Comparison of ENCODE assay signal across 13 mouse cellular contexts in genomic region chr11:86403845-86404244, GRCm38 (mm10).
"Had no signal": no experiment of that assay in that cellular context is flagged by ENCODE, and none has a peak within 500 bp of the region (broad histone marks: within the 10 kb centered on the region; RNA-seq: fewer than 3 reads in every experiment).

No protein-coding gene starts in this region.

- DNase-seq: kidney, adult 18-20 months; kidney, postnatal 10 days; left cerebral cortex, postnatal 4 days; lung, adult 18-20 months; lung, postnatal 36 days; midbrain, embryonic 14.5 days; thymus, adult 2 months; thymus, postnatal 4 days had no signal

- H3K27me3 ChIP-seq: intestine, embryonic 15.5 days; limb, embryonic 13.5 days; neural tube, embryonic 12.5 days had no signal

- H3K36me3 ChIP-seq: intestine, embryonic 15.5 days; limb, embryonic 13.5 days; midbrain, embryonic 10.5 days; neural tube, embryonic 12.5 days had no signal

- H3K27ac ChIP-seq: intestine, embryonic 15.5 days; limb, embryonic 13.5 days; liver, embryonic 14.5 days; midbrain, embryonic 10.5 days; neural tube, embryonic 12.5 days had no signal

- H3K4me3 ChIP-seq: intestine, embryonic 15.5 days; limb, embryonic 13.5 days; midbrain, embryonic 10.5 days; neural tube, embryonic 12.5 days had no signal
